Mouse (Mus musculus) G1E (cell line): Measurements from ENCODE around the gene Dohh.

Experiments used
- CTCF ChIP-seq: IDR thresholded peaks from 2 replicates; pipeline ENCODE4 v1.5.1; 2012; ENCODE audit warnings: low read depth, low read length, inconsistent platforms, mixed read lengths
- TAL1 ChIP-seq: conservative IDR thresholded peaks from 2 replicates; pipeline ENCODE4 v1.6.1; 2012; ENCODE audit warnings: low read depth, low read length, inconsistent platforms, mixed read lengths

- no peak for TF ChIP-seq CTCF
- no peak for TF ChIP-seq TAL1
Observed at GRCm38 (mm10) chr10:81433541-81434289, 49.5 kb downstream of the Dohh start.
